Mouse (Mus musculus): ENCODE data around the gene Frmd6. TPM values are rescaled to one million over a fixed set of nuclear protein-coding genes. Genes with fewer than 3 reads are reported as not detected.

The Frmd6 gene
- polyA plus RNA-seq, 1 experiment = 32.6 TPM

DNA sequence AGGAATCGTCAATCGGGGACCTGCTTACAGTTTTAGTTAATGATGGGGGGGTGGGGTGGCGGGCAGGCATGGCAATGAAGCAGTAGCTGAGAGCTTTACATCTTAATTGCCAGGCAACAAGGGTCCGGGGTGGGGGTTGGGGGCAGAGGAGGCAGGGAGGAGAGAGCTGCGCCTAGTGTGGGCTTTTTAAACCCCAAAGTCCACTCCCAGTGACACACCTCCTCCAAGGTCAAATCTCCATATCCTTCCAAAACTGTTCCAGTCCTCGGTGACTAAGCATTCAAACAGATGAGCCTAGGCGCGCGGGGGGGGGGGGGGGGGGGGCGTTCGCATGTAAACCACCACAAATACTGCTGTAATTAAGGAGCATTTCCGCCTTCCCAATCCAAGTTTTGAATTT is 111.8 kb downstream of the Frmd6 start:
- no peak for DNase-seq
- 28% methylated on average over 11 of the region's 12 CpGs for WGBS
- TF ChIP-seq CTCF (IDR thresholded peaks at IDR 0.05; ENCODE audit: insufficient read depth, low read length) (no peak), POLR2A (IDR thresholded peaks at IDR 0.05; ENCODE audit: borderline replicate concordance, extremely low read depth, low read depth, low read length) (no peak)
- Histone ChIP-seq H3K4me1 (ENCODE audit: control insufficient read depth, insufficient read depth, low read length) (peaks cover 5% of the 10 kb centered on the region), H3K4me3 (replicated peaks; ENCODE audit: extremely low read depth, low read depth, low read length) (peak overlapping the region; percentile 66)

DNA sequence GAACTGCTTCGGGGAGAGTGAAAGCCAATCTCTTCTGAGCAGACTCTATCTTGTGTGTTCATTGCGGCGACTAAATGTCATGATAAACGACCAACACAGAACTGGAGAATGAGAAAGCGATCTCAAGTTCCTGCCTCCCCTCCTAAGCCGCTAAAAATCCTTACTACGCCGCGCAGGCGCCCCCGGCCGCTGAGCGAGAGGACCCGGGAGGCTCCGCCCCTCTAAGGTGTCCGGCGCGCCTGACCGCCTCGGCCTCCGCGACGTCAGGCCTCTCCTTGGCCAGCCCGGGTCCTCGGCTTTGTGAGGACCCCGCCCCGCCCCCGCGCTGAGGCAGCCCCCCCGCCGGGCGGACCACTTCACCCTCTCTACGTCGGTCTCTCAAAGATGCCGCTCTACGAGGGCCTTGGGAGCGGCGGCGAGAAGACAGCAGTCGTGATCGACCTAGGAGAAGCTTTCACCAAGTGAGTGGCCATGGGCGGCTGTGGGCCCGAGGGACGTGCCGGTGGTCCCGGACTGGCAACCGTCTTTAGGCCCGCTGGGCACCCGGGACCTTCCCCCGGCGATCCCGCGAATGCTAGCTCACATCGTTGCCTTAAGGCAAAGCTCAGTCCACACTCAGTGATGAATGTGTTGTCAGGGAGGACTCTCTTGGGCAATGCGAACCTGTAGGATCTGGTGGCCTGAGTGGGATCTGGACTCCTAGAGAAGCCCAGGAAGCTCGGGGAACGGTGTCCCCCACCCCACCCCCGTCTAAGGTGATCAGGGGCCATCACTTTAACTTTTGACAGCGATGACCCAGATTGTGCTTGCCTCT is 112.5 kb downstream of the Frmd6 start, which contains the start of gene Actr10:
TSS of gene Actr10 (plus strand) at position 287 of the 814 bp plus-strand sequence.
- H3K4me1 ChIP-seq (ENCODE audit: control insufficient read depth, insufficient read depth, low read length) = peaks cover 5% of the 10 kb centered on the region
- peak within 1 kb of the TSS; percentile 91 for H3K4me3 ChIP-seq (replicated peaks; ENCODE audit: extremely low read depth, low read depth, low read length)
- under 1% methylated on average over 59 of the region's 59 CpGs for WGBS
- peak; percentile 67; the same call in 1 of the 2 replicates for TF ChIP-seq POLR2A (IDR thresholded peaks at IDR 0.05; ENCODE audit: borderline replicate concordance, extremely low read depth, low read depth, low read length)
- TF ChIP-seq CTCF (IDR thresholded peaks at IDR 0.05; ENCODE audit: insufficient read depth, low read length) = no peak
- DNase-seq = peak; percentile 89

DNA sequence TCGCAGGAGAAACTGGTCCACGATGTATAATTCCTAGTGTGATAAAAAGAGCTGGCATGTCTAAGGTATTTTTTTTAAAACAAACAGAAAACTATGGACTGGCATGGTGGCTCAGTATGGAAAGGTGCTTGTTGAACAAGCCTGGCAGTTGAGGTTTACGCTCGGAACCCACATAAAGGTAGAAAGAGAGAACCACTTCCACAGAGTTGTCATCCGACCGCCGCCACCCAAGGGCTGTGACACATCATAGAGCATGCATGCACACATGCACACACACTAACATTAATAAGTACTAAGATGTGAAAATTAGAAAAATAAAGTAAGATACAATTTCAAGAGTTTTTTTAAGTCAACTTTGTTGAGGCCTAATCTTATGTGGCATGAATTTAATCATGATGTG is 115.5 kb downstream of the Frmd6 start:
- TF ChIP-seq POLR2A (IDR thresholded peaks at IDR 0.05; ENCODE audit: borderline replicate concordance, extremely low read depth, low read depth, low read length) = no peak
- no peak for TF ChIP-seq CTCF (IDR thresholded peaks at IDR 0.05; ENCODE audit: insufficient read depth, low read length)
- H3K4me3 ChIP-seq (replicated peaks; ENCODE audit: extremely low read depth, low read depth, low read length) = no peak overlapping the region
- H3K4me1 ChIP-seq (ENCODE audit: control insufficient read depth, insufficient read depth, low read length) = peaks cover 5% of the 10 kb centered on the region
- DNase-seq = no peak
- 94% methylated on average over 7 of the region's 7 CpGs for WGBS

DNA sequence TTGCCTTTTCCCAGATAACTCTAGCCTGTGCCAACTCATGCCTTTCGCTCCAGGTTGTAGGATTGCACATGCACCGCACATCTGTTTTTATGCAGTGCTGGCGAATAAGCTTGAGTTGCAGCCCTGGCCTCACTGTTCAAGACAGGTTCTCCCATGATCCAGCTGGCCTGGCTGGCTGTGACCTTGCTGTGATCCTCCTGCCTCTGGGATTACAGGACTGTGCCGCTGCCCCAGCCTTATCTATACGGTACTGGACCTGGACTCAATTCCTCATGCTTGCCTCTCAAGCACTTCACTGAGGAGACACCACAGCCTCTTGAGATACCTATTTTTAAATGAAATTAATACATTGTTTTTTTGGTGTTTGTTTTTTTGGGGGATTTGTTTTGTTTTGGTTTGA is 118.9 kb downstream of the Frmd6 start:
- no peak for DNase-seq
- no peak for TF ChIP-seq POLR2A (IDR thresholded peaks at IDR 0.05; ENCODE audit: borderline replicate concordance, extremely low read depth, low read depth, low read length)
- TF ChIP-seq CTCF (IDR thresholded peaks at IDR 0.05; ENCODE audit: insufficient read depth, low read length) = no peak
- H3K4me1 ChIP-seq (ENCODE audit: control insufficient read depth, insufficient read depth, low read length) = peaks cover 2% of the 10 kb centered on the region
- WGBS = 94% methylated on average over 5 of the region's 5 CpGs
- no peak overlapping the region for H3K4me3 ChIP-seq (replicated peaks; ENCODE audit: extremely low read depth, low read depth, low read length)

DNA sequence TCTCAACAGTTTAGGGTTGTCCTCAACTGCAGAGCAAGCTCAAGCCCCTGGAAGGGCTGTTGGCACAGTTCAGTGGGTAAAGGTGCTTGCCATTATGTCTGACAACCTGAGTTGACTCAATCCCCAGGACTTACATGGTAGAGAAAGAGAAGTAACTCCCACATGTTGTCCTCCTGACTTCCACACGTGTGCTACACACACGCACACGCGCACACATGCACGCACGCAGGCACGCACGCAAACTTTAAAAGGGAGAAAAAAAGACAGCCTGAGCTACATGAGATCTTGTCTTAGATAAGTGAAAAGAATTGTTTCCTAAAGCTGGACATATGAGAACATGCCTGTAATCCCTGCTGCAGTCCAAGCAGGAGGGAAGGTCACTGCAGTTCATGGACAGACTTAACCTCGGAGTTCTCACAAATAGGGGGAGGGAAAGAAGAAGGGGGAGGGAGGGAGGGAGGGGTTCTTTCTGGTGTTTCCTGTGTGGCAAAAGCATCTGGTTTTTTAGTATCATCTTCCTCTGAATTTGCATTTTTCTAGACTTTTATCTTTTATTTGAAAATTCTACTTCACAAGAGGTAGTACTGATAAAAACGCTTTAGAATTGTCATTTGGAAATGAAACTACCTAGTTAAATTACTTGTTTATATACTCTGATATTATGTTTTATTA is 121.4 kb downstream of the Frmd6 start:
- Histone ChIP-seq H3K4me3 (replicated peaks; ENCODE audit: extremely low read depth, low read depth, low read length) (no peak overlapping the region), H3K4me1 (ENCODE audit: control insufficient read depth, insufficient read depth, low read length) (no peaks in the 10 kb centered on the region)
- 89% methylated on average over 10 of the region's 10 CpGs for WGBS
- TF ChIP-seq POLR2A (IDR thresholded peaks at IDR 0.05; ENCODE audit: borderline replicate concordance, extremely low read depth, low read depth, low read length) = no peak
- no peak for TF ChIP-seq CTCF (IDR thresholded peaks at IDR 0.05; ENCODE audit: insufficient read depth, low read length)
- DNase-seq = no peak

Other genes starting within 250 kb of the Frmd6 start
- 11.7 and 26.5 TPM in 2 replicates for gene Actr10, start 112.3 kb downstream of the Frmd6 start, polyA plus RNA-seq (2012; rRNA removed)
- gene Psma3, start 149.1 kb downstream of the Frmd6 start, polyA plus RNA-seq (2012; rRNA removed) = 14.9 and 30.0 TPM in 2 replicates
- 4.1 and 5.4 TPM in 2 replicates for gene Arid4a, start 190.5 kb downstream of the Frmd6 start, polyA plus RNA-seq (2012; rRNA removed)

All from lung, adult 2 months (tissue).